Mouse (Mus musculus) intestine, postnatal 0 days (tissue): ENCODE data around the gene Polq. TPM values are rescaled to one million over a fixed set of nuclear protein-coding genes. Genes with fewer than 3 reads are reported as not detected.

Experiments
- ATAC-seq: fragments of 200-750 bp; cut with Nextera tagmentation; 2 replicates; pipeline ENCODE4 v1.8.0; 2017; ENCODE audit warnings: mild to moderate bottlenecking, moderate TSS enrichment, moderate library complexity
- H3K27ac ChIP-seq: fragments of 300-500 bp; sonication (generic); 2 replicates; pipeline ENCODE4 v1.5.1; 2014; ENCODE audit warnings: mild to moderate bottlenecking, low read depth, low read length, moderate library complexity
- H3K27me3 ChIP-seq: fragments of 300-500 bp; sonication (generic); replicated peaks from 2 replicates; pipeline ENCODE4 v1.6.1; 2014; ENCODE audit warnings: low read length, mixed read lengths; ENCODE audit not compliant: control insufficient read depth, insufficient read depth
- H3K36me3 ChIP-seq: fragments of 300-500 bp; sonication (generic); 2 replicates; pipeline ENCODE4 v1.6.1; 2014; ENCODE audit warnings: mild to moderate bottlenecking, moderate library complexity; ENCODE audit not compliant: control insufficient read depth, insufficient read depth
- H3K4me1 ChIP-seq: fragments of 300-500 bp; sonication (generic); replicated peaks from 2 replicates; pipeline ENCODE4 v1.6.1; 2014; ENCODE audit warnings: antibody characterized with exemption, low read length, mixed read lengths; ENCODE audit not compliant: control insufficient read depth, insufficient read depth
- H3K4me2 ChIP-seq: fragments of 300-500 bp; sonication (generic); replicated peaks from 2 replicates; pipeline ENCODE4 v1.6.1; 2014; ENCODE audit warnings: low read depth, mild to moderate bottlenecking, moderate library complexity
- H3K4me3 ChIP-seq: fragments of 300-500 bp; sonication (generic); 2 replicates; pipeline ENCODE4 v1.5.1; 2014; ENCODE audit warnings: low read depth, low read length
- H3K9ac ChIP-seq: fragments of 300-500 bp; sonication (generic); 2 replicates; pipeline ENCODE4 v1.6.1; 2014; ENCODE audit warnings: mild to moderate bottlenecking, low read depth, low read length
- H3K9me3 ChIP-seq: fragments of 300-500 bp; sonication (generic); 2 replicates; pipeline ENCODE4 v1.6.1; 2016; ENCODE audit warnings: mixed run types; ENCODE audit not compliant: control insufficient read depth
- CTCF ChIP-seq: sonication (generic); IDR thresholded peaks from 2 replicates; pipeline ENCODE4 v1.5.1; 2016; ENCODE audit warnings: low read depth, mild to moderate bottlenecking, control low read depth, antibody characterized with exemption, moderate library complexity
- WGBS: fragments of 180-500 bp; shearing (Covaris S2); extraction: QIAGEN DNeasy Blood & Tissue Kit; methylation state at CpG from one replicate; pipeline ENCODE4 v1.1.7; 2014; 5-methylcytosine and 5-hydroxymethylcytosine counted together
- polyA plus RNA-seq: library from polyadenylated mRNA; unstranded; fragments of >200 nt; fragmentation: Nextera tagmentation; extraction: Ambion mirVana; gene quantifications from 2 replicates; pipeline ENCODE4 v1.2.1, GENCODE M21; 2015

The Polq gene
- polyA plus RNA-seq, 1 experiment from 2014 or later = 1.1 TPM

GRCm38 (mm10) chr16:37010370-37010769, 1.2 kb upstream of the Polq start:
- peak; percentile 73 for TF ChIP-seq CTCF
- H3K9ac ChIP-seq = no peak overlapping the region
- ATAC-seq = peak; percentile 31

GRCm38 (mm10) chr16:37011922-37012289, 320 bp downstream of the Polq start:
- Histone ChIP-seq H3K4me2 (peak overlapping the region; percentile 98), H3K36me3 (no peaks in the 10 kb centered on the region), H3K27me3 (no peaks in the 10 kb centered on the region), H3K4me1 (0 out of 2 replicates have a peak, but pooled peaks cover 6% of the 10 kb centered on the region), H3K27ac (no peak overlapping the region), H3K9ac (peak overlapping the region; percentile 44), H3K9me3 (no peaks in the 10 kb centered on the region), H3K4me3 (peak overlapping the region; percentile 87)
- WGBS = under 1% methylated on average over 26 of the region's 26 CpGs
- no peak for TF ChIP-seq CTCF
- peak; percentile 50 for ATAC-seq

More at GRCm38 (mm10) chr16:37010370-37010769, 1.2 kb upstream of the Polq start:
- Histone ChIP-seq H3K27ac (no peak overlapping the region), H3K4me1 (0 out of 2 replicates have a peak, but pooled peaks cover 6% of the 10 kb centered on the region), H3K4me3 (no peak overlapping the region), H3K36me3 (no peaks in the 10 kb centered on the region), H3K9me3 (no peaks in the 10 kb centered on the region), H3K27me3 (no peaks in the 10 kb centered on the region), H3K4me2 (no peak overlapping the region)
- 58% methylated on average over 4 of the region's 4 CpGs for WGBS

GRCm38 (mm10) chr16:37012336-37012735, 750 bp downstream of the Polq start:
- no peak overlapping the region for H3K27ac ChIP-seq
- ATAC-seq = no peak

GRCm38 (mm10) chr16:37027581-37027980, 16.0 kb downstream of the Polq start:
- H3K9ac ChIP-seq = no peak overlapping the region
- WGBS = 80% methylated on average over 3 of the region's 3 CpGs
- no peak for ATAC-seq
- TF ChIP-seq CTCF = no peak
- no peaks in the 10 kb centered on the region for H3K27me3 ChIP-seq
- H3K27ac ChIP-seq = no peak overlapping the region
- no peak overlapping the region for H3K4me2 ChIP-seq
- H3K4me3 ChIP-seq = no peak overlapping the region
- H3K9me3 ChIP-seq = no peaks in the 10 kb centered on the region
- H3K36me3 ChIP-seq = no peaks in the 10 kb centered on the region
- no peaks in the 10 kb centered on the region for H3K4me1 ChIP-seq

More at GRCm38 (mm10) chr16:37012336-37012735, 750 bp downstream of the Polq start:
- Histone ChIP-seq H3K4me2 (peak overlapping the region; percentile 98), H3K4me3 (peak overlapping the region; percentile 87), H3K9me3 (no peaks in the 10 kb centered on the region), H3K36me3 (no peaks in the 10 kb centered on the region), H3K9ac (peak overlapping the region; percentile 44), H3K27me3 (no peaks in the 10 kb centered on the region), H3K4me1 (0 out of 2 replicates have a peak, but pooled peaks cover 6% of the 10 kb centered on the region)
- WGBS = 37% methylated on average over 5 of the region's 5 CpGs
- TF ChIP-seq CTCF = no peak

GRCm38 (mm10) chr16:37031996-37032395, 20.4 kb downstream of the Polq start:
- Histone ChIP-seq H3K36me3 (no peaks in the 10 kb centered on the region; the same call in 1 of the 2 replicates), H3K4me1 (no peaks in the 10 kb centered on the region), H3K4me2 (no peak overlapping the region), H3K4me3 (no peak overlapping the region), H3K27ac (no peak overlapping the region), H3K9me3 (no peaks in the 10 kb centered on the region), H3K27me3 (no peaks in the 10 kb centered on the region), H3K9ac (no peak overlapping the region)
- ATAC-seq = no peak
- TF ChIP-seq CTCF = no peak
- 69% methylated on average over 3 of the region's 3 CpGs for WGBS

- WGBS = 95% methylated on average over 8 of the region's 8 CpGs
- H3K9ac ChIP-seq = no peak overlapping the region
- H3K36me3 ChIP-seq = peaks cover 5% of the 10 kb centered on the region; the same call in 1 of the 2 replicates
- no peak overlapping the region for H3K27ac ChIP-seq
- no peaks in the 10 kb centered on the region for H3K27me3 ChIP-seq
- no peaks in the 10 kb centered on the region for H3K4me1 ChIP-seq
- no peaks in the 10 kb centered on the region for H3K9me3 ChIP-seq
- no peak overlapping the region for H3K4me2 ChIP-seq
- no peak overlapping the region for H3K4me3 ChIP-seq
- ATAC-seq = no peak
- TF ChIP-seq CTCF = no peak
Measured at GRCm38 (mm10) chr16:37034751-37035150, 23.2 kb downstream of the Polq start.

- no peaks in the 10 kb centered on the region for H3K4me1 ChIP-seq
- H3K4me3 ChIP-seq = no peak overlapping the region
- no peak overlapping the region for H3K9ac ChIP-seq
- H3K9me3 ChIP-seq = no peaks in the 10 kb centered on the region
- 84% methylated on average over 3 of the region's 3 CpGs for WGBS
- no peak for ATAC-seq
- peaks cover 17% of the 10 kb centered on the region; the same call in 1 of the 2 replicates for H3K36me3 ChIP-seq
- H3K27ac ChIP-seq = no peak overlapping the region
- no peak overlapping the region for H3K4me2 ChIP-seq
- TF ChIP-seq CTCF = no peak
- no peaks in the 10 kb centered on the region for H3K27me3 ChIP-seq
Measured at GRCm38 (mm10) chr16:37059631-37060030, 48.0 kb downstream of the Polq start.
